Mouse (Mus musculus): ENCODE measurements around the gene Efcab6.

Gene Efcab6

DNA sequence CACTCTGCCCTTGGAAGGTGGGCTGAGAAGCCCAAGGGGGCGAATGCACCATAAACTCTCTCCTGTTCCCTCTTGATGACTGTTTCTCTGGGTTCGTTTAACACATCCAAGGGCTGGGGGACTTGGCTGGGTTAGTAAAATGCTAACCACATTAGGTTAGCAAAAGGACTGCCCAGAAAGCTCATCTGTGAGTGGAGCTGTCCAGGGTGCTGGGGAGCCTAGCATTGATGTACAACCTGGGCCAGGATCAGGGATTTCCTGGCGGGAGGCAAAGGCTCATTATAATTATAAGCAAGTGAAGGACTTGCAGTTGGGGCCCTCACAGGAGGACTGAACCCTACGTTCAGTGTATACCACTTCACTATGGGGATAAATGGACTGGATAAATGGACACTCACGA lies 185.3 kb downstream of the Efcab6 start:
- whole genome bisulfite sequencing, result 67% methylated on average over 5 of the region's 5 CpGs

DNA sequence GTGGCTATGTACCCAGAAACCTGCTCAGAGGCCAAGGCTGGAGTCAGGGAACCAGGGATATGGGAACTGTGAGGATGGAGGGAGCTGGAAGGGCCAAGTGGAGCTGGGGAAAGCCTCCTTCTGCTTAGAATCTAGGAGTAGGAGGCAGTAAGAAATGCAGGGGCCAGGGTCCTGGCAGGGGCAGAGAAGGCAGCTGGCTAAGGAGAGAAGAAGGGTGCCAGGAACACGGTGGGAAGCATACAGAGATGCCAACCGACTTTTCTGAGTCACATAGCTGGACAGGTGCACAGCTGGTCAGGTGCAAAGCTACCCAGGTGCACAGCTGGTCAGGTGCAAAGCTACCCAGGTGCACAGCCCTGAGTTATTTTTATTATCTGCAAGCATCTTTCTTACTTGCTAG lies 187.3 kb downstream of the Efcab6 start:
- 68% methylated on average over 2 of the region's 2 CpGs for WGBS

DNA sequence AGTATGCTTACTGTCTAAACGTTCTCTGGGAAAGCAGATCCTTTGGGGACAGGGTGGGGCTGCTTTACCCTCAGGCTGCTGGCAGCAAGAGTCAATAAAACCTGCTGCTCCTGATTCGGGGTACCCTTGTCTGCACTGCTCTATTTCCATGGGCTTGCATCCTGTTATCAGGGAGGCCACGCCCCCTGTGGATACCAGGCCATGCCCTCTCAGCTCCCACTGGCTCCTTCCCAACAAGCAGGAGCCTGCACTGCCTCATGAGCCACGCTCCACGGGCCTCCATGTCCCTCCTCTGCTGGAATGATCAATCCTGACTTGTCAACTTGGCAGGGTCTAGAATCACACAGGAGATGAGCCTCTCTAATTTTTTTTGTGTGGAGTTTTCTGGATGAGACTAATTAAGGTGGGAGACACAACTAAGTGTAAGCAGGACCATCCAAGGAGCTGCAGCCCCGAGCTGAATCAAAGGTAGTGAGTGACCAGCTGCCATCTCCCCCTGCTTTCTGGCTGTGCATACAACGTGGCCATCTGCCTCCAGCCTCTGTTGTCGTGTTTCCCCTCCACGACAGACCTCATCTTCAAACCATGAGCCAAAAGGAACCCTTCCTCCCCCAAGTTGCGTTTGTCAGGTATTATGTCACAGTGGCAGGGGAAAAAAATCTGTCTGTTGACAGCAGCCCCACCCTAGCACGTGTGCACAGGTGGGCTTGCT lies 187.9 kb downstream of the Efcab6 start:
- 58% methylated on average over 11 of the region's 11 CpGs for WGBS

DNA sequence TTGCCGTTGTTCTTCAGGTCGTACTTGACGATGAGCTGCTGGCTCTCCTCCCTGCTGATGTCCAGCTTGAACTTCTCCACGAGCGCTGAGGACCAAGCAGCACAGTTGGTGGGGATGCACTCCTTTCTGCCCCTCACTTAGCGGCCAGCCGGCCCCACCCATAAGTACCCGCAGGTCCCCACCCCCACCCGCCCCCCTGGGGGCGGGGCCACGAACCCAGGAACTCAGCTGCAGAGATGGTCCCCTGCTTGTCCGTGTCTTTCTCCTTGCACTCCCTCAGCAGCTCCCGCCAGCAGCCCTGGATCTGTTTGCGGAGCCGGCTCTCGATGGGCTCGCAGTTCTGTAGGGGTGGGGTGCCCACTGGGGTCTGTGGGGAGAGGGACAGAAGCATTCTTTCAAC lies 194.2 kb downstream of the Efcab6 start:
- WGBS, result 44% methylated on average over 17 of the region's 17 CpGs

DNA sequence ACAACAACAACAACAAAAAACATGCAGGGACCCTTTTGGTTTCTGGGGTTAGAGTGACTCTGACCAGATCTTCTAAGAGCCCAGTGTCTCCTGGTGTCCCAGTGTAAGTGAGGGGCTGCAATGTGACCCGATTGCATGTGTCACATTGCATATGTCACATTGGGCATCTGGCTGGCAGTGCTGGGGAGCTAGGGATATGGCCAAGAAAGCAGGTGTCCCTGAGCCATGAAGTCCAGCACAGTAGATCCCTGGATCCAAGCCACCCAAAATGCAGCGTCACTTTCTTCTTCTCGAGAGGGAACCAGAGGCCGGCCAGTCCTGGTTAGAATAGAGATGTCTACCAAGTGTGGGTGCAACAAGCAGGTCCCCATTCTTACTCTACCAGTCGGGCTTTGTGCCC lies 199.6 kb downstream of the Efcab6 start:
- 89% methylated on average over 5 of the region's 5 CpGs for WGBS

DNA sequence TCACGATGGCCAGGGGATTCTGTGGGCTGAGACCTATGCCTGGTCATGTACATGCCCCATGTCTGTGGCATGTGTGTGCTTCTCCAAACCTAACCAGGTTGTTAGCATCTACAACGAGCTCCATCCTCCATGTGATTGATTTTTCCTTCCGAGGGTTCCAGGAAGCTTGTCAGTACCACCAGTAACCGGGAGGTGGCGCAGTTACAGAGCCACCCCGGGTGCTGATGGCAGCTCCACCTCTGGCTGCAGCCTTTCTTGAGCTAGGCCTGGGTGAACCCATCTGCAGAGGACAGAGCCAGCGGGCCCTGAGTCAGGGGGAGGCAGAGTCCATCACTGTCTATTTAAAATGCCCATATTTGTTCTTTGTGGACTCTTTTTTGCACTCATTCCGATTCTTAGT lies 208.1 kb downstream of the Efcab6 start:
- WGBS, result 17% methylated on average over 8 of the region's 8 CpGs

- whole genome bisulfite sequencing, result 36% methylated on average over 5 of the region's 5 CpGs
Observed at GRCm38 (mm10) chr15:83853400-83853811, 211.8 kb downstream of the Efcab6 start.

DNA sequence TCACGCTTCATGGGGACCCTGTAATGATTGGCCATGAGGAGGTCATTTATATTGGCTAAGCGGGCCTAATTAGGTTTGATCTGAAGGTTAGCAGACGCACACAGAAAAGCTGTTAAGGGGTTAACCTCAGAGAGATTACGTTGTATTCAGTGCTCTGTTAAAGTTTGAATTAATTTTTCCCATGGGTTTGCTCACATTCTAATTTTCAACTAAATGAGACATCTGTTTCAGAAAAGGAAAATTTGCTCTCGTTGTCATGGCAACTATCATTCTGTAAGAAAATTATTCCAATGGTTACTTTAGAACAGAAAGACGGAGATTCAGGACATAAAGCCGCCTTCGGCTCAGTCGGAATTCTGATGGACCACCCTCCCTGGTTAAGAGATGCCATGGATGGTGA lies 217.0 kb downstream of the Efcab6 start:
- WGBS, result 41% methylated on average over 9 of the region's 9 CpGs

GRCm38 (mm10) chr15:83847512-83847911 lies 217.7 kb downstream of the Efcab6 start:
- WGBS, result 33% methylated on average over 4 of the region's 4 CpGs

DNA sequence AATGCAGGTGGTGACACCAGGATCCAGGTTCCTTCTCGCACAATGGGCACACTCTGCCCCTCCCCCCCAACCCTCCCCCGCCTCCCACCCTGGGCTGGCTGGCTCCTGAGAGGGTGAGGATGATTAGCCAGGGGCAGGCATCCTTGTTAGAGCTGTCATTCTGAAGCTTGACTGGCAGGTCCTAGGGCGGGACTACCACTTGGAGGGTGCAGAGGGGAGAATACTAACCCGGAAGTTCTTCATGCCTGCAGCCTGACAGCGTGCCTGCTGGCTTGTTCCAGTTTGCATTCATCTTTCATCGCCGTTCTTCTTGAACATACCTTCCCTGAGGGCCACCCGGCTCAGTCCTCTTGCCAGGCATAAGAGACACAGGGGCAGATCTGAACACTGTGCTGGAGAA lies 218.6 kb downstream of the Efcab6 start:
- WGBS, result 32% methylated on average over 8 of the region's 8 CpGs

- WGBS, result 44% methylated on average over 11 of the region's 11 CpGs
Observed at GRCm38 (mm10) chr15:83845734-83846133, 219.4 kb downstream of the Efcab6 start.

GRCm38 (mm10) chr15:83842915-83843789 lies 222.0 kb downstream of the Efcab6 start:
- 20% methylated on average over 22 of the region's 22 CpGs for WGBS

DNA sequence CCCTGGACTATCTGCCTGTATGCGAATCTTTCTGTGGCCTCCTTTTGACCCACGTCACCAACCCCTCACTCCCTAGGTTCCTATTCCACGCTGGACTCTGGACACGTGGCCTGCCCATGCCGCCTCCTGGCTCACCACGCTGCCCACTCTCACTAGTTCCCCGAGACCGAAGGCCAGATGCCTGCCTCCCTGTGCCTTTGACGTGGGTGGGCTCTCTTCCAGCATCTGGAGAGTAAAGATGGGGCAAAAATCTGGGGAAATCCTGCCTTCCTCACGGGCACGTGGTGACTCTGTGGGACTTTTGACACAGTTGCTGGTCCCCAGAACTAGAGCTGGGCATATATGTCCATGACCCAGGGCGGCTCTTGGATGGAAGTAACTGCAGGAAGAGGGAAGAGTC lies 222.8 kb downstream of the Efcab6 start:
- WGBS, result 45% methylated on average over 12 of the region's 12 CpGs

DNA sequence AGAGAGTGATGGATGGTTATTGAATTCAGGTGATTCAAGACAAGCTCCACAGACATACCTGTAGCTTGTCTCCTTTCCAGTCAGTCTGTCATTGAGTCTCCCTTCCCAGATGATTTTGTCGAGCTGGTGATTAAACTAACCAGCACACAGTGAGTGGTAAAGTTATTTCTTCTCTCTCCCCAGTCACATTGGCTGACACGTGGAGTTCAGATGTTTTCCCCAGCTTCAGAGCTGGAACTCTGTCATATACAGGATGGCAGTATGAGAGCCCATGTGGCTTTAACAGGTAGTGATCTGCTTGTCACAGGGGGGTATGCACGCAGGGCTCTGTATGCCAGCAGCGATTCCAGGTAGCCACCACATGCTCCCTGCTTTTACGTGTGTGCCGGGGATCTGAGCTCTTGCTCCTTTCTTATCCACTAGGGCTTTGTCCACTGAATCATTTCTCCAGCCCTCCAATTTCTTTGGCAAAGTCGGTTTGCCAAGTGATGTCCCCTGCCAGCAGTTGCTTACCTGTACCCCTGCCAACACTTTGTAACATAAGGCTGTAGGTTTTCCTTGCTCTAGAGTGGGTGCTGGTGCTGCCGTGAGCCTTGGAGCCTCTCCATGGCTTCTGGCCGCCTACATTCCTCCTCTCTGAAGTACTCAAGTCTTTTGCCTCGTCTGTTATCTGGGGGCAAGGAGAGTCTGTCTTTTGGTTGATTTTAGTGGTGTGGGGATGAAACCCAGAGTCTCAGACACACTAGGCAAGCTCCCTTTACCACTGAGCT lies 224.0 kb downstream of the Efcab6 start:
- WGBS, result 37% methylated on average over 10 of the region's 10 CpGs

DNA sequence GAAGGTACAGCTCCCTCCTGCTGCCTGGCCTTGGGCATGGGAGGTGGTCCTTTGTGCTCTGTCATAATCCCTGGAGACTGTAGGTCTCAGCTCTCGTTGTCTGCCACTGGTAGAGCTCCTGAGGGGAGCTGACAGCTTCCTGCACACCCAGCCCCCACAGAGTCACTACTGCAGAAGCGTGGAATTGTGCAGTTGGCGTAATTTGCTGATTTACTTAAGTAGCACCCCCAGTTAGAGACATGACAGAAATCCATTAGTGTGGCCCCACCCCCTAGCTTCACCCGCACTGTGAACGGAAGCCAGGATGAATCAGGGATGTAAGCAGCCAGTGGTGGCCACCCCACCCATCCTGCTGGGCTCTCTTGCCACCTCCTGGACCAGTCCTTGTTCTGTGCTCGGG lies 232.9 kb downstream of the Efcab6 start:
- 40% methylated on average over 6 of the region's 6 CpGs for WGBS

GRCm38 (mm10) chr15:83829226-83829625 lies 236.0 kb downstream of the Efcab6 start:
- WGBS, result 42% methylated on average over 13 of the region's 13 CpGs

DNA sequence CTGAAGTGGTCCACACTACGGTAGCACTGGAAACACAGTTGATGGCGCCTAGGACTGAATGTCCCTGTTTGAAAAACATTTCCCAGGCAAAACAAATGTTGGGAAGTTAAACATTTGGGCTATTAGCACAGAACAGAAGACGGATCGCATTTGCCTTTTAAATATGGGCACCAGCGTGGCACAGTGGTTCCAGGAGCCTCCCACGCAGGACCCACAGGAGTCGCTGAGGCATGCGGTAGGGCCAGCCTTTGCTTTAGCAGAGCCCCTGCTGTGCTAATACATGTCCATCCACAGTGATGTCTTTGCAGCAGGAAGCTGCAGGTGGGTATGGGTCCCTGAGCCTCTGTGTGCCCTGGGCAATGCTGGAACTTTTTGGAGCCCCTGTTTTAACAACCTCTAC lies 237.2 kb downstream of the Efcab6 start:
- WGBS, result 44% methylated on average over 8 of the region's 8 CpGs

Data from cerebral cortex, adult 2 months (tissue).